Mouse (Mus musculus) limb, embryonic 11.5 days (tissue): Measurements from ENCODE around the gene Rnf185. TPM values are rescaled to one million over a fixed set of nuclear protein-coding genes. Genes with fewer than 3 reads are reported as not detected.

ENCODE experiments used
- ATAC-seq: fragments of 200-750 bp; cut with Nextera tagmentation; 2 replicates; pipeline ENCODE4 v1.8.0; 2017; ENCODE audit warnings: low read depth; ENCODE audit not compliant: insufficient number of reproducible peaks, low FRiP score, low TSS enrichment
- DNase-seq: peaks from one replicate; pipeline ENCODE4 v3.0.0-alpha.2; 2015; ENCODE audit warnings: low spot score
- H3K27ac ChIP-seq: fragments of 300-500 bp; sonication (generic); replicated peaks from 2 replicates; pipeline ENCODE4 v1.5.1; 2014; ENCODE audit warnings: low read depth, mild to moderate bottlenecking, low read length
- H3K27me3 ChIP-seq: fragments of 300-500 bp; sonication (generic); 2 replicates; pipeline ENCODE4 v1.6.1; 2014; ENCODE audit warnings: mild to moderate bottlenecking, low read length, mixed read lengths; ENCODE audit not compliant: control insufficient read depth, insufficient read depth
- H3K36me3 ChIP-seq: fragments of 300-500 bp; sonication (generic); 2 replicates; pipeline ENCODE4 v1.6.1; 2014; ENCODE audit warnings: mild to moderate bottlenecking, low read length, moderate library complexity, mixed read lengths; ENCODE audit not compliant: control insufficient read depth, insufficient read depth
- H3K4me1 ChIP-seq: fragments of 300-500 bp; sonication (generic); 2 replicates; pipeline ENCODE4 v1.6.1; 2014; ENCODE audit warnings: low read length, mixed read lengths; ENCODE audit not compliant: control insufficient read depth, insufficient read depth
- H3K4me2 ChIP-seq: fragments of 300-500 bp; sonication (generic); 2 replicates; pipeline ENCODE4 v1.6.1; 2014; ENCODE audit warnings: low read depth, mild to moderate bottlenecking, moderate library complexity; ENCODE audit not compliant: severe bottlenecking
- H3K4me3 ChIP-seq: fragments of 300-500 bp; sonication (generic); 2 replicates; pipeline ENCODE4 v1.5.1; 2014; ENCODE audit warnings: low read depth, low read length
- H3K9ac ChIP-seq: fragments of 300-500 bp; sonication (generic); 2 replicates; pipeline ENCODE4 v1.6.1; 2014; ENCODE audit warnings: mild to moderate bottlenecking, low read length
- H3K9me3 ChIP-seq: fragments of 300-500 bp; sonication (generic); 2 replicates; pipeline ENCODE4 v1.6.1; 2016; ENCODE audit warnings: low read length; ENCODE audit not compliant: control insufficient read depth
- WGBS: fragments of 180-500 bp; shearing (Covaris S2); extraction: QIAGEN DNeasy Blood & Tissue Kit; methylation state at CpG from one replicate; pipeline ENCODE4 v1.1.7; 2014; 5-methylcytosine and 5-hydroxymethylcytosine counted together
- polyA plus RNA-seq: library from polyadenylated mRNA; unstranded; fragments of >200 nt; fragmentation: Nextera tagmentation; extraction: Ambion mirVana; gene quantifications from 2 replicates; pipeline ENCODE4 v1.2.1, GENCODE M21; 2014

Gene Rnf185
- polyA plus RNA-seq, 1 experiment from 2014 or later = 42.4 TPM

GRCm38 (mm10) chr11:3441696-3442443 lies 10.3 kb downstream of the Rnf185 start:
- no peaks in the 10 kb centered on the region for H3K4me1 ChIP-seq
- ATAC-seq = no peak
- DNase-seq = no peak

GRCm38 (mm10) chr11:3437621-3438020 lies 14.5 kb downstream of the Rnf185 start:
- no peak overlapping the region for H3K27ac ChIP-seq
- H3K4me1 ChIP-seq = no peaks in the 10 kb centered on the region
- DNase-seq (no peak), ATAC-seq (no peak)
- H3K4me3 ChIP-seq = no peak overlapping the region
- H3K4me2 ChIP-seq = no peak overlapping the region
- no peaks in the 10 kb centered on the region for H3K27me3 ChIP-seq
- no peaks in the 10 kb centered on the region for H3K9me3 ChIP-seq
- 91% methylated on average over 1 of the region's 1 CpGs for WGBS
- no peaks in the 10 kb centered on the region for H3K36me3 ChIP-seq
- no peak overlapping the region for H3K9ac ChIP-seq

More at GRCm38 (mm10) chr11:3441696-3442443, 10.3 kb downstream of the Rnf185 start:
- Histone ChIP-seq H3K9ac (no peak overlapping the region), H3K4me2 (no peak overlapping the region), H3K36me3 (no peaks in the 10 kb centered on the region), H3K27ac (no peak overlapping the region), H3K27me3 (no peaks in the 10 kb centered on the region), H3K9me3 (no peaks in the 10 kb centered on the region), H3K4me3 (no peak overlapping the region)

GRCm38 (mm10) chr11:3433809-3434208 lies 18.4 kb downstream of the Rnf185 start:
- H3K27ac ChIP-seq = no peak overlapping the region
- ATAC-seq (no peak), DNase-seq (no peak)
- no peak overlapping the region for H3K4me2 ChIP-seq
- H3K4me1 ChIP-seq = no peaks in the 10 kb centered on the region
- no peaks in the 10 kb centered on the region for H3K9me3 ChIP-seq
- no peaks in the 10 kb centered on the region for H3K36me3 ChIP-seq
- WGBS = 82% methylated on average over 4 of the region's 4 CpGs
- no peak overlapping the region for H3K9ac ChIP-seq
- no peak overlapping the region for H3K4me3 ChIP-seq
- no peaks in the 10 kb centered on the region for H3K27me3 ChIP-seq

GRCm38 (mm10) chr11:3431976-3432603 lies 20.1 kb downstream of the Rnf185 start:
- Histone ChIP-seq H3K4me2 (no peak overlapping the region), H3K4me3 (no peak overlapping the region), H3K27me3 (no peaks in the 10 kb centered on the region), H3K27ac (no peak overlapping the region), H3K9ac (no peak overlapping the region), H3K36me3 (no peaks in the 10 kb centered on the region), H3K9me3 (no peaks in the 10 kb centered on the region), H3K4me1 (no peaks in the 10 kb centered on the region)
- ATAC-seq (no peak), DNase-seq (no peak)
- 95% methylated on average over 6 of the region's 6 CpGs for WGBS

- H3K27ac ChIP-seq = no peak overlapping the region
- no peaks in the 10 kb centered on the region for H3K9me3 ChIP-seq
- H3K4me2 ChIP-seq = no peak overlapping the region
- no peaks in the 10 kb centered on the region for H3K27me3 ChIP-seq
- no peaks in the 10 kb centered on the region for H3K36me3 ChIP-seq
- ATAC-seq (no peak), DNase-seq (no peak)
- H3K9ac ChIP-seq = no peak overlapping the region
- 90% methylated on average over 3 of the region's 3 CpGs for WGBS
- H3K4me1 ChIP-seq = no peaks in the 10 kb centered on the region
- H3K4me3 ChIP-seq = no peak overlapping the region
These were observed 20.6 kb downstream of the Rnf185 start for GRCm38 (mm10) chr11:3431515-3431914.

- 89% methylated on average over 7 of the region's 7 CpGs for WGBS
- H3K9me3 ChIP-seq = no peaks in the 10 kb centered on the region
- no peak overlapping the region for H3K4me2 ChIP-seq
- no peak for DNase-seq
- H3K9ac ChIP-seq = no peak overlapping the region
- no peaks in the 10 kb centered on the region for H3K27me3 ChIP-seq
- no peak overlapping the region for H3K27ac ChIP-seq
- ATAC-seq = no peak
- no peak overlapping the region for H3K4me3 ChIP-seq
- H3K36me3 ChIP-seq = no peaks in the 10 kb centered on the region
- no peaks in the 10 kb centered on the region for H3K4me1 ChIP-seq
These were observed 23.5 kb downstream of the Rnf185 start for GRCm38 (mm10) chr11:3428632-3429031.

- no peak overlapping the region for H3K27ac ChIP-seq
- H3K4me1 ChIP-seq = no peaks in the 10 kb centered on the region
- 87% methylated on average over 3 of the region's 3 CpGs for WGBS
- no peak overlapping the region for H3K4me2 ChIP-seq
- no peaks in the 10 kb centered on the region for H3K27me3 ChIP-seq
- ATAC-seq = no peak
- H3K4me3 ChIP-seq = no peak overlapping the region
- no peaks in the 10 kb centered on the region for H3K36me3 ChIP-seq
- no peak for DNase-seq
- H3K9ac ChIP-seq = no peak overlapping the region
- no peaks in the 10 kb centered on the region for H3K9me3 ChIP-seq
These were observed 24.4 kb downstream of the Rnf185 start for GRCm38 (mm10) chr11:3427697-3428230.

- no peak overlapping the region for H3K4me2 ChIP-seq
- no peak overlapping the region for H3K9ac ChIP-seq
- H3K4me1 ChIP-seq = no peaks in the 10 kb centered on the region
- no peak overlapping the region for H3K27ac ChIP-seq
- ATAC-seq = no peak
- WGBS = 84% methylated on average over 4 of the region's 4 CpGs
- peaks cover 4% of the 10 kb centered on the region; the same call in 1 of the 2 replicates for H3K36me3 ChIP-seq
- no peaks in the 10 kb centered on the region for H3K27me3 ChIP-seq
- no peak for DNase-seq
- H3K4me3 ChIP-seq = no peak overlapping the region
- no peaks in the 10 kb centered on the region for H3K9me3 ChIP-seq
These were observed 29.9 kb downstream of the Rnf185 start for GRCm38 (mm10) chr11:3422242-3422641.
